Mouse (Mus musculus): ENCODE data around the gene Nos1ap.

DNA sequence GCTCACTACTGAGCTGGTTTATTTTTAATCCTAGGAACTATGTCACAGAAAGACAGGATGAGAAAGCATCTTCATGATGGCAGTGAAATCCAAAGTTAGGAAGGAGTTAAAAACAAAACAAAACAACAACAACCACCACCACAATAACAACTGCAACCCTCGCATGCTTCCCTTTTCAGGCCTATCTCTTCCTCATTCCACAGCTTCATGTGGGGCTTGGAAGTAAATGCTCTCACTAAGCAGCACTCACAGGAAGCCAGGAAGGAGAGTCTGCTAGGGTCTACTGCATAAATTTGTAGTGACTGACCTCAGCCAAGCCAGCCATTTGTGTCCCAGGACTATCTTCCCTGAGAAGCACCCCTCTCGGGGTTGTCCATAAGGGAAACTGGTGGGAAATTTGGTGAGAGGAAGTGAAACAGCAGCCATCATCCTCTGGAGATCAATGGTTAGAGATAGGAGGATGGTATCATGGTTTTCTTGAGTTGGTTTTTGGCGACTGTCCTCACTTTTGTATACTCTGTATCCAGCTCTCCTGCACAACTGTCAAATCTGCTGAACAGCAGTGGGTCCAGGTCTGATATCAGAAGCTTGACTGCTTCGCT, 218.4 kb downstream of the Nos1ap start:
- TF ChIP-seq CTCF (IDR thresholded peaks at IDR 0.05) (no peak), EP300 (IDR thresholded peaks at IDR 0.05) (no peak)

All from lung, postnatal 0 days (tissue).